Mouse (Mus musculus) inflammation-experienced regulatory T-cells, adult 6 months (primary cell): ENCODE data around the gene Sox14. TPM values are rescaled to one million over a fixed set of nuclear protein-coding genes. Genes with fewer than 3 reads are reported as not detected.

Source experiments
- ATAC-seq: one replicate; pipeline ENCODE4 v1.8.0; 2017
- polyA plus RNA-seq, 3 experiments: library from polyadenylated mRNA; unstranded; fragments of 100-300 nt; shearing (Covaris generic); gene quantifications; one replicate each; pipeline ENCODE4 v1.2.1; 2017

Gene Sox14
- polyA plus RNA-seq, 3 experiments from 2014 or later = not detected

DNA sequence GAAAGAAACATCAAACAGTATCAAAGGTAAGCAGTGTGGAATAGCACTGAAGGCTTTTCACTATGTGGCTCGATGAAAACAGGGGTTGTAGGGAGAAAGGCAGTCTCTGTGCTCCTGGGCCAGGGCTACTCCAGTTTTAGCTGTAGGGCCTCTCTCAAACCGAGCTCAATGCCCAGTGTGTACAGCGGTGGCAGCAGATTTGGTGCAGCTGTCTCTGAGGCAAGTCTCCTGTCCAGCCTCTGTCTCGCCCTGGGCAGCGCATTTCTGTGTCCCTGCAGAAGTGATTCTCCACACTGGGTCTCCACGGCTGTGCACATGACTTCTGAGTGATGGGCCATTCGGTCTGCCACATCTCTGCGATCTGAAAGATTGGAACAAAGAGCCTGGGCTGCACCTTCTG lies 27.6 kb downstream of the Sox14 start:
- no peak for ATAC-seq

DNA sequence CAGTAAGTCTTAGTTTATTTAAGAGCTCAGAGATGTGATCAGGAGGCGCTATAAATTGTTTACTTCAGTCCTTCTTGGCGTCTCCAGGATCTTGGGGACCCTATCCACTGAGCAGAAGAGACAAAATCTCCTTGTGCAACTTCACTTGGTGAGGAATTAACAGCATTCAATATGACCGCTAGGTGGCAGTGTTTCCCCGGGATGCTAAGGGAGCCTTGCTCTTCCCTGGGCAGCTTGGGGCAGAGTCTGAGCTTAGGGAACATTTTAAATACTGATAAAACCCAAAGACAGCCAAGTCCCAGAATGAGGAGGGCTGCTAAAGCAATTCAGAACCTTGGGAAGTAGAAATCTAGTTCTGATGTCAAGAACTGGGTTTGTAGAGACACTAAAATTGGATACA lies 29.1 kb downstream of the Sox14 start:
- no peak for ATAC-seq

DNA sequence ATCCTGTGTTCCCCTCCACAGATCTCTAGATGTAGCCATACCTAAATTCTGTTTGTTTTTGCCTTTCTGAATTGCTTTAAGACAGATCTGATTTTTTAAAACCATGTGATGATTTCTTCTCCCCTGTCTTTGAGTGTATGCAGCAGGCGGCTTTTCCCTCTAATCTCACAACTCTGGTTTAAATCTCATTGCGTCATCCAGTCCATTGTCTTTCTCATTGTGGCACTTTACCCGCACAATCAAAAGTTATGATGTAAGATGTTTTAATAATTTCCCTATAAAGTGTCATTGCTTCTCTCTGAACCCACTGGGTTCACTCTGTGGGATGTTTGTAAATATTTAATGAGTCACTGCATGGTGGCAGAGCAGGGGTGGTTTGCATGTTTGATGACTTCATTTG lies 36.6 kb downstream of the Sox14 start:
- ATAC-seq = no peak

DNA sequence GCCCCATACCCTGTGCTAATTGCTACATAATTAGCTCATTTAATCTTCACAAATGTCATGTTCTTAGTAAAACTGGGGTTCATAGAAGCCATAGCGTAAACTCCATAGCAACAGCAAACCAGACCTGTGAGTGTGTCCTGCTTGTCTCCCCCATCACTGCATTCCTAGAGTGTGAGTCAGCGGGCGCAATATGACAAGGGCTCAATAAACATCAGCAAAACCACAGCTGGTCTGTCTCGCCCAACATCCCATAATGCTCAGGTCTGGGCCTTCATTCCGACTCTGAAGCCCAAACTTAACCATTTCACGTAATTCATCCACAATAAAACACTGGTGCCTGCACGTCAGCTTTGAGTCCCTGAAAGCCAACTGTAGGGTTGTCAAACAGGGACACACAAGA lies 37.1 kb downstream of the Sox14 start:
- ATAC-seq = no peak

DNA sequence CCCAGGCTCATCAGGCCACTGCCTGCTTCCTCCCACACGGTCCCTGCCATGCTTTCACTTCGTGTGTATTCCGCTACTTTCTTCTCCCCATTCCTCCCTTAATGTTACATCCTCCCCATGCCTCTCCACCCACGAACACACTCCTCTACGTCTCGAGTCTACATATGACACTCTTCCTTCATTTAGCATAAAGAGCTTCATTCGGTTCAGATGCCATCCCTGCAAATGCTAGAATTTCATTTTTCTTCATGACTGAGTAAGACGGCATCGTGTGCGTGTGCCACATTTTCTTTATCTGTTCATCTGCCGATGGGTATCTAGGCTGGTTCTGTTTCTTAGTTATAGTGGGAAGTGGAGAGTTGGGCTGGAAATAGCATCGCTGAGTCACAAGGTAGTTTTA lies 39.3 kb downstream of the Sox14 start:
- no peak for ATAC-seq

DNA sequence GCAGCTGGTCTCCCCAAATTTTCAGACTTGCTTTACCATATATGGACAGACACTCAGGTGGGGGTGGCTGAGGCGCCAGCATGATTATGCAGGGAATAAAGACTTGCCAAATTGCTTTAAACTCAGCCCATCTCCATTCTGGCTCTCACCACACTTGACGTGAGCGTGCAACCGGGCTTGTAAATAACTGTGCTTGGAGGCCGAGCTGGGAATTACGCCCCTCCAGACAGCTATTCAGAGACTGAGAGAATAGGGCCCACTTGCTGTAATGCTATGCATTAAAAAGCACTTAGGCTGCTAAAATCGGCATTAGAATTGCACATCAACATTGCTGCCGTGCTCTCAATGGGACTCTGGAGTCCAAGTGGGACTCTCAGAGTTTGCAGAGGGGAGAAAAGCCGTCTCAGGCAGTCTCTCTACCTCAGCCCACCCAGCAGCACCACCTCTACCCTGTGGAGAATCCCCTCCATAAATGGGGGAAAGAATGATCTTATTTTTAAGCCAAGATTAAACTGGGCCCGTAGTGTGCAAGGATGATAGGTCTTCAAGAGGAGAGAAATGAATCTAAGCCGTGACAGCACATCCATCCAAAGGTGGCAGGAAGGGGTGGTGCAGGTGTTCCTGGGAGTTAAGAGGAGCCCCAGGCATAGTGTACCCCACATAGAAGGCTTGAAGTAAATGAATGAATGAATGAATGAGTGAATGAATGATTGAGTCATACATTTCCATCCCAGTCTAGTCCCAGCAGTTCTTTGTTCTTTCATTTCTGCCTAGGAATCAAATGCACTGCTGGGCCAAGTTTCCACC lies 40.1 kb downstream of the Sox14 start:
- no peak for ATAC-seq

Other genes starting within 250 kb of the Sox14 start
- gene Dzip1l, start 246.7 kb downstream of the Sox14 start, polyA plus RNA-seq = not detected
- gene Cldn18, start 158.9 kb downstream of the Sox14 start, polyA plus RNA-seq = not detected